Mouse (Mus musculus) midbrain, postnatal 0 days (tissue): Measurements from ENCODE around the gene Ppcdc. TPM values are rescaled to one million over a fixed set of nuclear protein-coding genes. Genes with fewer than 3 reads are reported as not detected.

ENCODE experiments used
- ATAC-seq: fragments of 200-750 bp; cut with Nextera tagmentation; 2 replicates; pipeline ENCODE4 v1.8.0; 2017; ENCODE audit warnings: moderate number of reproducible peaks, mild to moderate bottlenecking, moderate TSS enrichment, moderate library complexity; ENCODE audit not compliant: low FRiP score
- DNase-seq: peaks from one replicate; pipeline ENCODE4 v3.0.0-alpha.2; 2015; ENCODE audit warnings: low spot score
- H3K27ac ChIP-seq: fragments of 300-500 bp; sonication (generic); 2 replicates; pipeline ENCODE4 v1.5.1; 2014; ENCODE audit warnings: low read depth, mild to moderate bottlenecking, low read length, mixed read lengths
- H3K27me3 ChIP-seq: fragments of 300-500 bp; sonication (generic); 2 replicates; pipeline ENCODE4 v1.6.1; 2014; ENCODE audit warnings: low read length, control low read depth, mixed read lengths; ENCODE audit not compliant: insufficient read depth
- H3K36me3 ChIP-seq: fragments of 300-500 bp; sonication (generic); 2 replicates; pipeline ENCODE4 v1.6.1; 2014; ENCODE audit warnings: low read length, control low read depth, mixed read lengths; ENCODE audit not compliant: insufficient read depth
- H3K4me1 ChIP-seq: fragments of 300-500 bp; sonication (generic); 2 replicates; pipeline ENCODE4 v1.6.1; 2014; ENCODE audit warnings: mild to moderate bottlenecking, control low read depth, antibody characterized with exemption, low read length, mixed read lengths; ENCODE audit not compliant: insufficient read depth
- H3K4me2 ChIP-seq: fragments of 300-500 bp; sonication (generic); 2 replicates; pipeline ENCODE4 v1.6.1; 2014; ENCODE audit warnings: low read depth, mild to moderate bottlenecking, low read length, mixed read lengths; ENCODE audit not compliant: poor library complexity, severe bottlenecking
- H3K4me3 ChIP-seq: fragments of 300-500 bp; sonication (generic); 2 replicates; pipeline ENCODE4 v1.5.1; 2014; ENCODE audit warnings: low read depth, mild to moderate bottlenecking, low read length, moderate library complexity
- H3K9ac ChIP-seq: fragments of 300-500 bp; sonication (generic); replicated peaks from 2 replicates; pipeline ENCODE4 v1.6.1; 2014; ENCODE audit warnings: mild to moderate bottlenecking, low read length, moderate library complexity, mixed read lengths; ENCODE audit not compliant: poor library complexity, severe bottlenecking
- H3K9me3 ChIP-seq: fragments of 300-500 bp; sonication (generic); 2 replicates; pipeline ENCODE4 v1.6.1; 2016; ENCODE audit warnings: low read length, control low read depth
- CTCF ChIP-seq: IDR thresholded peaks from 2 replicates; pipeline ENCODE4 v1.5.1; 2016; ENCODE audit warnings: antibody characterized with exemption, mild to moderate bottlenecking
- WGBS: fragments of 180-500 bp; shearing (Covaris S2); extraction: QIAGEN DNeasy Blood & Tissue Kit; methylation state at CpG from one replicate; pipeline ENCODE4 v1.1.7; 2014; 5-methylcytosine and 5-hydroxymethylcytosine counted together
- polyA plus RNA-seq: library from polyadenylated mRNA; unstranded; fragments of >200 nt; fragmentation: Nextera tagmentation; extraction: Ambion mirVana; gene quantifications from 2 replicates; pipeline ENCODE4 v1.2.1, GENCODE M21; 2015
- total RNA-seq: library from RNA; depleted of rRNA; stranded (reverse); fragments of >200 nt; gene quantifications from 2 replicates; pipeline ENCODE4 v1.2.3, GENCODE M21; 2014

The Ppcdc gene
- total and polyA plus RNA-seq, 2 experiments from 2014 or later, result 17.6 to 29.7 TPM

DNA sequence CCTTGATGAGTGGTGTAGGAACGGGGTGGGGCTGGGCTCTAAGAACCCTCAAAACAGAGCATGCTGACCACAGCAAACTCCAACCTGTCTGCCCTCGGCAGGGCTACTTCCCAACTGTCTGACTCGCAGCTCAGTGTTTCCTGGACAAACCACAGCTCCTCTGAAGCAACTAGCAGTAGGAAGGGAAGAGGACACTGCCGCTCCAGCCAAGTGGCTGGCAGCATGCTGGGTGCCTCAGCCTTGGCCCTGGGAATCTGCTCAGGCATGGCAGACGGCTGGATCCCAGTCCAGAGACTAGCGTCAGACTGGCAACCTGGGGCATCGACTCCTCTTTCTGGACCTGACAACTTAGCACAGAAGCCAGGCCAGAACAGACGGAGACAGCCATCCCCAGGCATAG is 22.6 kb downstream of the Ppcdc start:
- no peaks in the 10 kb centered on the region for H3K9me3 ChIP-seq
- ATAC-seq (no peak), DNase-seq (no peak)
- H3K9ac ChIP-seq, result no peak overlapping the region
- TF ChIP-seq CTCF, result no peak
- H3K27me3 ChIP-seq, result no peaks in the 10 kb centered on the region
- no peak overlapping the region for H3K27ac ChIP-seq
- no peaks in the 10 kb centered on the region for H3K4me1 ChIP-seq
- H3K4me3 ChIP-seq, result no peak overlapping the region
- H3K36me3 ChIP-seq, result peaks cover 13% of the 10 kb centered on the region
- WGBS, result 86% methylated on average over 8 of the region's 8 CpGs
- no peak overlapping the region for H3K4me2 ChIP-seq

DNA sequence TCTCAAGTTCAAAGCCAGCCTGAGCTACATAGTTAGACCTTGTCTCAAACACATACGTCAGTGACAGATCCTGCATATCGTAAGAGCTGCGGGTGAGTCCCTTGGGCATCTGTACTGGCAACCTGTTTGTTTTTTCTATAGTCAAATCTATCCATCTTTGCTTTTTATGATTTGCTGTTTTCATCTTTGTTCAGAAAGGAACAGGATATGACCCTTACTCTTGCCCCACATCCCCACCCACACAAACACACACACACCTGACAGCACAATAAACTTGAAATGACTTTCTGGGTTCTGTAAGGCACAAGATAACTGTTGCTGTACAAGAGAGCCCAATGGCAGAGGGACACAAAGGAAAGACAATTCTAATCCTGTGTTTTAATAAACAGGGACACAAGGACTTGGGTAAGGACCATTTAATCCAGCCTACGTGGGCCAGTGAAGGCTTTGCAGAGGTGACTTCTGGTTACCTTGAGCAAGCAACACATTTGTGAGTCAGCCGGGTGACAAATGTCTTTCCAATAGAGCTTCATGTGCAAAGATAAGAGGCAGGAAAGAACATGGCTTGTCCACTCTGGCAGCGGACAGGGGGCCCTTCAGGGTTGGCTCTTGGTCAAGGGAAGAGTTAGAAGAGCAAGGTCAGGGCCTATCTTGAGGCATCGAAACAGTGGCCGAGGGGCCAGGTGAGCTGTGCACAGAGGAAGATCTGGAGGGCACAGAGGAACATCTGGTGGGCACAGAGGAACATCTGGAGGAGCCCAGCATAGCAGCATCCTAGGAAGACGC is 32.6 kb downstream of the Ppcdc start:
- ATAC-seq, result no peak
- H3K27me3 ChIP-seq, result no peaks in the 10 kb centered on the region
- DNase-seq, result no peak
- TF ChIP-seq CTCF, result no peak
- no peak overlapping the region for H3K9ac ChIP-seq
- no peak overlapping the region for H3K27ac ChIP-seq
- H3K4me2 ChIP-seq, result no peak overlapping the region
- no peaks in the 10 kb centered on the region for H3K9me3 ChIP-seq
- H3K36me3 ChIP-seq, result no peaks in the 10 kb centered on the region
- no peak overlapping the region for H3K4me3 ChIP-seq
- H3K4me1 ChIP-seq, result no peaks in the 10 kb centered on the region
- WGBS, result 93% methylated on average over 9 of the region's 9 CpGs

DNA sequence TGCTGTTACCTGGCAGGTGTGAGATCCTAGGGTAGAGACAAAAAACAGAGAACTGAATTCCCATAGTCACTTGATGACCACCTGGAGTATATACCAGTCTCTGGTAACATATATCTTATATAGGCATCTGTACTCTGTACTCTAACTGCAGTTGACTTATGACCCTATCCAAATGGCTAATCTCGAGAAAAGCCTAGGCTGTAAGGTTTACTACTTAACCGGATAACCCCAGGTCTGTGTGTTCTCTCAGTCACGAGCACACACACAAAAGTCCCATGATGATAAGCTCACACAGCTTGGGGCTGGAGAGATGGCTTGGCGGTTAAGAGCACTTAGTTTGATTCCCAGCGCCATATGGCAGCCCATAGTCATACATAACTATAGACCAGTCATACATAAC is 33.5 kb downstream of the Ppcdc start:
- H3K4me3 ChIP-seq, result no peak overlapping the region
- no peak for TF ChIP-seq CTCF
- no peaks in the 10 kb centered on the region for H3K9me3 ChIP-seq
- no peak overlapping the region for H3K27ac ChIP-seq
- 95% methylated on average over 5 of the region's 5 CpGs for WGBS
- no peak overlapping the region for H3K9ac ChIP-seq
- H3K4me2 ChIP-seq, result no peak overlapping the region
- no peak for ATAC-seq
- H3K4me1 ChIP-seq, result no peaks in the 10 kb centered on the region
- no peak for DNase-seq
- H3K27me3 ChIP-seq, result no peaks in the 10 kb centered on the region
- no peaks in the 10 kb centered on the region for H3K36me3 ChIP-seq

DNA sequence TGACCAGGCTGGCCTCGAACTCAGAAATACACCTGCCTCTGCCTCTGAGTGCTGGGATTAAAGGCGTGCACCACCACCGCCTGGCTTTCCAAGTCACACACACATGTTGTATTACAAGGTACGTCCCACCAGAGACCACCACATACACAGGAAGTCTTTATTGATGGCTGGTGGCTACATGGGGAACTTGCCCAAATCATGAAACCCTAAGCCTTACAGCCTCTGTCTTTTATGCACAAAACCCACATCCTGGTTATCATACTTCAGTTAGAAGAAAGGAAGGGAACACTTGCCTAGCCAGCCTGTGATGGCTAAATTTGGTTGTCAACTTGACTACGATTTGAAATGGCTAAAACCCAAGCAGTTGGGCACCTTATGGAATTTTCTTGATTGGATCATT is 35.9 kb downstream of the Ppcdc start:
- Histone ChIP-seq H3K4me3 (no peak overlapping the region), H3K9ac (no peak overlapping the region), H3K36me3 (no peaks in the 10 kb centered on the region), H3K27ac (no peak overlapping the region), H3K27me3 (no peaks in the 10 kb centered on the region), H3K4me2 (no peak overlapping the region), H3K9me3 (peaks cover 10% of the 10 kb centered on the region; the same call in 1 of the 2 replicates), H3K4me1 (no peaks in the 10 kb centered on the region)
- TF ChIP-seq CTCF, result no peak
- DNase-seq, result no peak
- no peak for ATAC-seq
- WGBS, result 89% methylated on average over 5 of the region's 5 CpGs

DNA sequence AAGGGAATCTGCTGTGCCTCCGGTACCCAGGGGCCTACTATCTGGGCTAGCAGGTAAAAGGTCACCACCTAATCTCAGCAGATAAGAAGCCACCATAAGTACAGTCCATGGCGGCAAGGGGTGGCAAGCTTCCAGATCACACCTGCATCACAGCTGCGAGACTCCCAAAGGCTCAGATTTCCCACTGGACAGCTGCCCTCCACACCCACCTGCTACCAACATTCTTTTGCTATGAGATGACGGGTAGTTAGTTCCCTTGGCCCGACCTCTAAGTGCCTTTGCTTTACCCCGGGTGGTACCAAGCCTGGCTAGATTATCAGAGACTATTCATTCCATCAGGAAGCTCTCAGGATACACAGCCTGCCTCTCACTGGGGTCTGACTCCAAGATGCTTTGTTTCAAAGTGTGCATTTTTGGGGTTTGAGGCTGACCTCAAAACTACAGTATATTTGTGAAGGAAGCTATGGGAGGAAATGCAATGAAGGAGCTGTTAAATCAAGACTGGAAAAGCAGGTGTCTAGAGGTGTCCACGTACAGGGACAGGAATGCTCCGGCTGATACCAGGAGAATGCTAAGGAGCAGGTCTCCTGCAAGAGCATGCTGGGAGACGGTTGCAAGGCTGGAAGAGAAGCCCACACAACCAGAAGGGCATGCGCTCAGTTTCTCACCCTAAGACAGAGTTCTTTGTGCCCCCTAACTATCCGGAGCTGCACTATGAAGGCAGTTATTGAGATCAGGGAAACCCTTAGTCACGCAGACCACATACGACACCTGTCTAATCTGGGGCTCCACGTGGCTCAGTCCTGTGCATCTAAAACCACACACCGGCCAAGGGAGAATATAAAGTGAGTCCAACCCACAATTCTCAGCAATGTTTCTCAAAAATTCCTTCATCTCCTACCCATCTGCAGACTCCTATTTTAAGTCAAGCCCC is 37.3 kb downstream of the Ppcdc start:
- Histone ChIP-seq H3K4me1 (no peaks in the 10 kb centered on the region), H3K9me3 (peaks cover 10% of the 10 kb centered on the region; the same call in 1 of the 2 replicates), H3K27ac (no peak overlapping the region), H3K9ac (no peak overlapping the region), H3K4me2 (no peak overlapping the region), H3K36me3 (no peaks in the 10 kb centered on the region), H3K27me3 (no peaks in the 10 kb centered on the region), H3K4me3 (no peak overlapping the region)
- ATAC-seq, result no peak
- TF ChIP-seq CTCF, result no peak
- WGBS, result 84% methylated on average over 15 of the region's 15 CpGs
- no peak for DNase-seq

DNA sequence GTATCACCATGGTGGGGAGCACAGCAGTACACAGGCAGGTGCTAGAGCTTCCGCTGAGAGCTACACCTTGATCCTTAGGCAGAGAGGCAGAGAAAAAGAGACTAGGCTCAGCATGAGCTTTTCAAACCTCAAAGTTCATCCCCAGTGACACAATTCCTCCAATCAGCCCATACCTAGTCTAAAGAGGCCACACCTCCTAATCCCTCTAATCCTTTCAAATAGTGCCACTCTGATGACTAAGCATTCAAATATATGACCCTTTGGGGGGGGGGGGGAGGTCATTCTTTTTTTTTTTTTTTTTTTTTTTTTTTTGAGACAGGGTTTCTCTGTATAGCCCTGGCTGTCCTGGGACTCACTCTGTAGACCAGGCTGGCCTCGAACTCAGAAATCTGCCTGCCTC is 41.2 kb downstream of the Ppcdc start:
- no peaks in the 10 kb centered on the region for H3K36me3 ChIP-seq
- H3K4me2 ChIP-seq, result no peak overlapping the region
- TF ChIP-seq CTCF, result no peak
- no peaks in the 10 kb centered on the region for H3K4me1 ChIP-seq
- no peaks in the 10 kb centered on the region for H3K27me3 ChIP-seq
- 81% methylated on average over 2 of the region's 2 CpGs for WGBS
- DNase-seq (no peak), ATAC-seq (no peak)
- H3K9me3 ChIP-seq, result peaks cover 10% of the 10 kb centered on the region; the same call in 1 of the 2 replicates
- no peak overlapping the region for H3K9ac ChIP-seq
- H3K27ac ChIP-seq, result no peak overlapping the region
- H3K4me3 ChIP-seq, result no peak overlapping the region
